In the genomic region with DNA sequence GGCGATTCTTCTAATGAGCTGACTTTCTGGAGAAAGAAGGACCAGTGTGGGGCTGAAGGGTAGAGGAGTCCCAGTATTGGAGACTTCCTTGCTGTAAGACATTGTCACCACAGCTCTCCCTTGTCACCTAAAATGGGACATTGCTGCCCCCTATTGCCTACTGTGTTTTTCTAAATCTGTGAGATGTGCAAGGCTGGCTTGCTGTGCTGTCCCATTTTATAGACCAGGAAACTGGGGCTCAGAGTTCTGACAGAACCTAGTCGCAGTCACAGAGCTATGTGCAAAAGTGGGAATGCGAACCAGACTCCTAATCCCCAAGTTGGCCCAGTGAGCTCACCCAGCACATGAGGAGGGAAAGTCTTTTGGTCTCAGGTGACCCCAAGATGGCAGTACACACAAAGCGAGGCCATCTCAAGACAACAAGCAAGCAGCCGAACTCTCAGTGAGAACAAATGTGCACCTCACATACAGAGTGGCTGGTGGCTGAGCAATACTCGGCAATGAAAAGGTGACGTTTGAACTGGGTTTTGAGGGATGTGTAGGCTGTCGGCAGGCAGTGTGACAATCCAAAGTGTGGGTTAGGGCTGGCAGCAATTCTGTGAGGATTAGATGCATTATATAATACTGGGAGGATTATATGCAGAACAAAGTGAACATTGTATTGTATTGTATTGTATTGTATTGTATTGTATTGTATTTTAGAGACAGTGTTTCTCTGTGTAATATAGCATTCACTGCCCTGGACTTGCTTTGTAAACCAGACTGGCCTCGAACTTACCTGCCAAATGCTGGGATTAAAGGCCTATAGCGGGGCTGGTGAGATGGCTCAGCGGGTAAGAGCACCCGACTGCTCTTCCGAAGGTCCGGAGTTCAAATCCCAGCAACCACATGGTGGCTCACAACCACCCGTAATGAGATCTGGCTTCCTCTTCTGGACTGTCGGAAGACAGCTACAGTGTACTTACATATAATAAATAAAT, we compare ENCODE assay signal across 9 mouse cellular contexts. TPM values are rescaled to one million over a fixed set of nuclear protein-coding genes. Genes with fewer than 3 reads are reported as not detected.
DNase-seq lines count a peak whose midpoint lies in the region; ATAC-seq and TF ChIP-seq lines count a peak whose summit lies in the region.
"Had no signal": no experiment of that assay in that cellular context is flagged by ENCODE, and none has a peak within 500 bp of the region (broad histone marks: within the 10 kb centered on the region; RNA-seq: fewer than 3 reads in every experiment).

No protein-coding gene starts in this region.

- no peak overlapping the region for H3K4me3 ChIP-seq in hindbrain, embryonic 14.5 days (replicated peaks; ENCODE audit: low read length)
- H3K4me3 ChIP-seq in hindbrain, embryonic 13.5 days = no peak overlapping the region
- no peak overlapping the region for H3K4me3 ChIP-seq in ES-Bruce4 (ENCODE audit: low read depth, low read length)
- H3K4me3 ChIP-seq in liver, embryonic 12.5 days = no peak overlapping the region
- no peak overlapping the region for H3K4me3 ChIP-seq in forebrain, embryonic 12.5 days (replicated peaks)

- TF ChIP-seq EP300 in ES-Bruce4 (IDR thresholded peaks at IDR 0.05; ENCODE audit: insufficient read depth, low read depth, low read length) = no peak

- H3K36me3 ChIP-seq in hindbrain, embryonic 14.5 days (replicated peaks; ENCODE audit: control insufficient read depth, insufficient read depth) = peaks cover 14% of the 10 kb centered on the region
- H3K36me3 ChIP-seq in hindbrain, embryonic 13.5 days = peaks cover 9% of the 10 kb centered on the region
- peaks cover 17% of the 10 kb centered on the region for H3K36me3 ChIP-seq in ES-Bruce4 (ENCODE audit: control insufficient read depth, insufficient read depth, low read length, poor library complexity, severe bottlenecking)
- peaks cover 19% of the 10 kb centered on the region for H3K36me3 ChIP-seq in liver, embryonic 12.5 days
- peaks cover 11% of the 10 kb centered on the region for H3K36me3 ChIP-seq in forebrain, embryonic 12.5 days (replicated peaks)

- peak; percentile 32 for TF ChIP-seq CTCF in ES-Bruce4 (IDR thresholded peaks at IDR 0.05; ENCODE audit: low read depth, low read length)

- H3K4me2 ChIP-seq in hindbrain, embryonic 14.5 days (replicated peaks) = no peak overlapping the region
- H3K4me2 ChIP-seq in hindbrain, embryonic 13.5 days = no peak overlapping the region
- H3K4me2 ChIP-seq in liver, embryonic 12.5 days = no peak overlapping the region
- H3K4me2 ChIP-seq in forebrain, embryonic 12.5 days = no peak overlapping the region

- no peaks in the 10 kb centered on the region for H3K27me3 ChIP-seq in hindbrain, embryonic 14.5 days (ENCODE audit: control insufficient read depth, insufficient read depth, low read length)
- H3K27me3 ChIP-seq in hindbrain, embryonic 13.5 days = peaks cover 5% of the 10 kb centered on the region
- no peaks in the 10 kb centered on the region for H3K27me3 ChIP-seq in ES-Bruce4 (ENCODE audit: control insufficient read depth, insufficient read depth, low read length, poor library complexity, severe bottlenecking)
- 0 out of 2 replicates have a peak, but pooled peaks cover 8% of the 10 kb centered on the region for H3K27me3 ChIP-seq in liver, embryonic 12.5 days (replicated peaks)
- H3K27me3 ChIP-seq in forebrain, embryonic 12.5 days = peaks cover 10% of the 10 kb centered on the region; the same call in 1 of the 2 replicates
- H3K27me3 ChIP-seq: limb, embryonic 15.5 days had no signal

- no peak overlapping the region for H3K27ac ChIP-seq in hindbrain, embryonic 14.5 days
- no peak overlapping the region for H3K27ac ChIP-seq in hindbrain, embryonic 13.5 days
- H3K27ac ChIP-seq in ES-Bruce4 (ENCODE audit: insufficient read depth, low read length) = no peak overlapping the region
- H3K27ac ChIP-seq in liver, embryonic 12.5 days = peak overlapping the region; percentile 30; the same call in 1 of the 2 replicates
- no peak overlapping the region for H3K27ac ChIP-seq in forebrain, embryonic 12.5 days

- no peak for TF ChIP-seq POLR2A in ES-Bruce4 (IDR thresholded peaks at IDR 0.05; ENCODE audit: insufficient read depth, low read length)

- peaks cover 14% of the 10 kb centered on the region for H3K4me1 ChIP-seq in hindbrain, embryonic 14.5 days (replicated peaks; ENCODE audit: control insufficient read depth, insufficient read depth, low read length)
- H3K4me1 ChIP-seq in hindbrain, embryonic 13.5 days (replicated peaks) = peaks cover 23% of the 10 kb centered on the region
- H3K4me1 ChIP-seq in ES-Bruce4 (ENCODE audit: control insufficient read depth, insufficient read depth, low read length) = peaks cover 4% of the 10 kb centered on the region
- peaks cover 35% of the 10 kb centered on the region for H3K4me1 ChIP-seq in liver, embryonic 12.5 days
- H3K4me1 ChIP-seq in forebrain, embryonic 12.5 days = peaks cover 19% of the 10 kb centered on the region

- DNase-seq in hindbrain, embryonic 14.5 days (ENCODE audit: low spot score) = peak; percentile 63
- DNase-seq in cerebellum, adult 18-20 months = peak; percentile 58 to 64
- peak; percentile 49 to 50 for DNase-seq in right cerebral cortex, postnatal 36 days (ENCODE audit: low spot score in 2 of 2)

- no peak overlapping the region for H3K9ac ChIP-seq in hindbrain, embryonic 14.5 days
- no peak overlapping the region for H3K9ac ChIP-seq in hindbrain, embryonic 13.5 days
- H3K9ac ChIP-seq in ES-Bruce4 (ENCODE audit: low read depth, poor library complexity, severe bottlenecking) = no peak overlapping the region
- no peak overlapping the region for H3K9ac ChIP-seq in liver, embryonic 12.5 days
- no peak overlapping the region for H3K9ac ChIP-seq in forebrain, embryonic 12.5 days
- H3K9ac ChIP-seq: limb, embryonic 15.5 days had no signal

- H3K9me3 ChIP-seq in hindbrain, embryonic 14.5 days (ENCODE audit: control insufficient read depth, low read length) = no peaks in the 10 kb centered on the region
- no peaks in the 10 kb centered on the region for H3K9me3 ChIP-seq in hindbrain, embryonic 13.5 days
- H3K9me3 ChIP-seq in ES-Bruce4 (replicated peaks; ENCODE audit: control insufficient read depth, insufficient read depth, low read length, poor library complexity, severe bottlenecking) = no peaks in the 10 kb centered on the region
- H3K9me3 ChIP-seq in liver, embryonic 12.5 days (replicated peaks) = no peaks in the 10 kb centered on the region
- H3K9me3 ChIP-seq in forebrain, embryonic 12.5 days = no peaks in the 10 kb centered on the region
- H3K9me3 ChIP-seq: limb, embryonic 15.5 days had no signal

- no peak for ATAC-seq in hindbrain, embryonic 14.5 days (ENCODE audit: low FRiP score)
- ATAC-seq in hindbrain, embryonic 13.5 days (ENCODE audit: low FRiP score) = no peak
- ATAC-seq in hematopoietic stem cell, adult 5-6 weeks (replicated peaks in 1 of 2; ENCODE audit: insufficient read depth in 1 of 2, low FRiP score in 2 of 2, low TSS enrichment in 1 of 2, low read depth in 1 of 2, poor library complexity in 2 of 2, severe bottlenecking in 2 of 2) = peak; percentile 25 to 37; a peak in 1 of 4 replicates
- ATAC-seq in liver, embryonic 12.5 days = no peak
- ATAC-seq in forebrain, embryonic 12.5 days (ENCODE audit: low FRiP score) = no peak

- 77% methylated on average over 15 of the region's 16 CpGs for WGBS in hindbrain, embryonic 14.5 days
- 78% methylated on average over 15 of the region's 16 CpGs for WGBS in hindbrain, embryonic 13.5 days
- 70% methylated on average over 16 of the region's 16 CpGs for WGBS in liver, embryonic 12.5 days (ENCODE audit: insufficient replicate concordance)
- 76% methylated on average over 16 of the region's 16 CpGs for WGBS in forebrain, embryonic 12.5 days

RNA-seq across cellular contexts. Expression of gene Tmed2, which starts 1.4 kb away (rescaled TPM):
- 354 and 374 TPM in 2 replicates for polyA plus RNA-seq in hindbrain, embryonic 14.5 days (2014; fragmentation: Nextera tagmentation; extraction: Ambion mirVana)
- 360 and 367 TPM in 2 replicates for polyA plus RNA-seq in hindbrain, embryonic 13.5 days (2015; fragmentation: Nextera tagmentation; extraction: Ambion mirVana)
- 193 and 281 TPM in 2 replicates for polyA plus RNA-seq in ES-Bruce4 (2011; ENCODE audit: insufficient read depth, insufficient read length, low read depth, missing spikeins)
- total RNA-seq in hematopoietic stem cell, adult 5-6 weeks (2017) = 482 and 912 TPM in 2 replicates
- polyA plus RNA-seq in liver, embryonic 12.5 days (2016; fragmentation: Nextera tagmentation; extraction: Ambion mirVana) = 394 and 403 TPM in 2 replicates
- polyA plus RNA-seq in forebrain, embryonic 12.5 days (2016; fragmentation: Nextera tagmentation; extraction: Ambion mirVana) = 404 and 414 TPM in 2 replicates

RNA-seq across cellular contexts. Expression of gene Rilpl1, which starts 7.9 kb away (rescaled TPM):
- polyA plus RNA-seq in hindbrain, embryonic 14.5 days (2014; fragmentation: Nextera tagmentation; extraction: Ambion mirVana) = 13.2 and 15.2 TPM in 2 replicates
- polyA plus RNA-seq in hindbrain, embryonic 13.5 days (2015; fragmentation: Nextera tagmentation; extraction: Ambion mirVana) = 11.5 and 12.1 TPM in 2 replicates
- 16.6 and 18.0 TPM in 2 replicates for polyA plus RNA-seq in ES-Bruce4 (2011; ENCODE audit: insufficient read depth, insufficient read length, low read depth, missing spikeins)
- 6.0 and 9.5 TPM in 2 replicates for total RNA-seq in hematopoietic stem cell, adult 5-6 weeks (2017)
- 4.5 and 4.9 TPM in 2 replicates for polyA plus RNA-seq in liver, embryonic 12.5 days (2016; fragmentation: Nextera tagmentation; extraction: Ambion mirVana)
- 17.4 and 17.8 TPM in 2 replicates for polyA plus RNA-seq in forebrain, embryonic 12.5 days (2016; fragmentation: Nextera tagmentation; extraction: Ambion mirVana)

RNA-seq across cellular contexts. Expression of gene Ddx55, which starts 13.6 kb away (rescaled TPM):
- 18.8 and 22.7 TPM in 2 replicates for polyA plus RNA-seq in hindbrain, embryonic 14.5 days (2014; fragmentation: Nextera tagmentation; extraction: Ambion mirVana)
- 26.4 and 27.5 TPM in 2 replicates for polyA plus RNA-seq in hindbrain, embryonic 13.5 days (2015; fragmentation: Nextera tagmentation; extraction: Ambion mirVana)
- polyA plus RNA-seq in ES-Bruce4 (2011; ENCODE audit: insufficient read depth, insufficient read length, low read depth, missing spikeins) = 13.2 and 13.7 TPM in 2 replicates
- total RNA-seq in hematopoietic stem cell, adult 5-6 weeks (2017) = 16.0 and 16.4 TPM in 2 replicates
- 11.9 and 12.4 TPM in 2 replicates for polyA plus RNA-seq in liver, embryonic 12.5 days (2016; fragmentation: Nextera tagmentation; extraction: Ambion mirVana)
- polyA plus RNA-seq in forebrain, embryonic 12.5 days (2016; fragmentation: Nextera tagmentation; extraction: Ambion mirVana) = 18.7 and 19.3 TPM in 2 replicates

RNA-seq across cellular contexts. Expression of gene Eif2b1, which starts 39.8 kb away (rescaled TPM):
- 67.8 TPM in 2 replicates for polyA plus RNA-seq in hindbrain, embryonic 14.5 days (2014; fragmentation: Nextera tagmentation; extraction: Ambion mirVana)
- 65.7 and 72.0 TPM in 2 replicates for polyA plus RNA-seq in hindbrain, embryonic 13.5 days (2015; fragmentation: Nextera tagmentation; extraction: Ambion mirVana)
- 57.1 and 61.3 TPM in 2 replicates for polyA plus RNA-seq in ES-Bruce4 (2011; ENCODE audit: insufficient read depth, insufficient read length, low read depth, missing spikeins)
- total RNA-seq in hematopoietic stem cell, adult 5-6 weeks (2017) = 26.4 and 37.7 TPM in 2 replicates
- polyA plus RNA-seq in liver, embryonic 12.5 days (2016; fragmentation: Nextera tagmentation; extraction: Ambion mirVana) = 74.6 and 80.1 TPM in 2 replicates
- polyA plus RNA-seq in forebrain, embryonic 12.5 days (2016; fragmentation: Nextera tagmentation; extraction: Ambion mirVana) = 68.2 and 73.1 TPM in 2 replicates

RNA-seq across cellular contexts. Expression of gene Gtf2h3, which starts 39.8 kb away (rescaled TPM):
- 40.7 and 48.0 TPM in 2 replicates for polyA plus RNA-seq in hindbrain, embryonic 14.5 days (2014; fragmentation: Nextera tagmentation; extraction: Ambion mirVana)
- 50.3 TPM in 2 replicates for polyA plus RNA-seq in hindbrain, embryonic 13.5 days (2015; fragmentation: Nextera tagmentation; extraction: Ambion mirVana)
- 83.6 and 83.8 TPM in 2 replicates for polyA plus RNA-seq in ES-Bruce4 (2011; ENCODE audit: insufficient read depth, insufficient read length, low read depth, missing spikeins)
- total RNA-seq in hematopoietic stem cell, adult 5-6 weeks (2017) = 53.2 and 80.4 TPM in 2 replicates
- polyA plus RNA-seq in liver, embryonic 12.5 days (2016; fragmentation: Nextera tagmentation; extraction: Ambion mirVana) = 42.1 and 43.3 TPM in 2 replicates
- polyA plus RNA-seq in forebrain, embryonic 12.5 days (2016; fragmentation: Nextera tagmentation; extraction: Ambion mirVana) = 72.0 and 73.4 TPM in 2 replicates

Comparison
In these comparisons a context has a peak if more than half of its experiments do, and no peak if none do; other contexts are left out.
1. ATAC-seq: peak in hematopoietic stem cell, adult 5-6 weeks (2 of 2); none in hindbrain, embryonic 14.5 days (single experiment), hindbrain, embryonic 13.5 days (single experiment), liver, embryonic 12.5 days (single experiment) and forebrain, embryonic 12.5 days (single experiment).
2. Peak in every context shown above with its lines, with median percentiles within 50 percentile points of each other: DNase-seq.